Mouse (Mus musculus) midbrain, embryonic 14.5 days (tissue): ENCODE measurements at regions not wholly inside any gene's neighbourhood (a gene's known extent, or its start where the extent isn't known, plus 50 kb on each side); places are given as distances from the start of the nearest gene placed in this dataset.
A peak's percentile ranks its signal among the peaks of the same experiment; 100 is the strongest.

Experiments
- ATAC-seq: fragments of 200-750 bp; cut with Nextera tagmentation; 2 replicates; pipeline ENCODE4 v1.8.0; 2017; ENCODE audit warnings: moderate number of reproducible peaks, moderate library complexity; ENCODE audit not compliant: low FRiP score, low TSS enrichment
- DNase-seq: peaks from one replicate; pipeline ENCODE4 v3.0.0-alpha.2; 2015
- H3K27ac ChIP-seq: fragments of 300-500 bp; sonication (generic); replicated peaks from 2 replicates; pipeline ENCODE4 v1.5.1; 2014; ENCODE audit warnings: mild to moderate bottlenecking, low read depth, low read length, moderate library complexity
- H3K27me3 ChIP-seq: fragments of 300-500 bp; sonication (generic); 2 replicates; pipeline ENCODE4 v1.6.1; 2014; ENCODE audit warnings: low read length, control low read depth, mixed read lengths; ENCODE audit not compliant: control insufficient read depth, insufficient read depth
- H3K36me3 ChIP-seq: fragments of 300-500 bp; sonication (generic); 2 replicates; pipeline ENCODE4 v1.6.1; 2014; ENCODE audit warnings: low read length, control low read depth; ENCODE audit not compliant: control insufficient read depth, insufficient read depth
- H3K4me1 ChIP-seq: fragments of 300-500 bp; sonication (generic); 2 replicates; pipeline ENCODE4 v1.6.1; 2014; ENCODE audit warnings: mild to moderate bottlenecking, antibody characterized with exemption, low read length, control low read depth; ENCODE audit not compliant: control insufficient read depth, insufficient read depth
- H3K4me2 ChIP-seq: fragments of 300-500 bp; sonication (generic); 2 replicates; pipeline ENCODE4 v1.6.1; 2014; ENCODE audit warnings: mild to moderate bottlenecking, low read length, moderate library complexity
- H3K4me3 ChIP-seq: fragments of 300-500 bp; sonication (generic); replicated peaks from 2 replicates; pipeline ENCODE4 v1.5.1; 2014; ENCODE audit warnings: low read depth, low read length
- H3K9ac ChIP-seq: fragments of 300-500 bp; sonication (generic); replicated peaks from 2 replicates; pipeline ENCODE4 v1.6.1; 2014; ENCODE audit warnings: mild to moderate bottlenecking, low read length, moderate library complexity
- H3K9me3 ChIP-seq: fragments of 300-500 bp; sonication (generic); 2 replicates; pipeline ENCODE4 v1.6.1; 2016; ENCODE audit warnings: low read length, control low read depth, mixed read lengths; ENCODE audit not compliant: control insufficient read depth
- WGBS: fragments of 180-500 bp; shearing (Covaris S2); extraction: QIAGEN DNeasy Blood & Tissue Kit; methylation state at CpG from one replicate; pipeline ENCODE4 v1.1.7; 2014; 5-methylcytosine and 5-hydroxymethylcytosine counted together

DNA sequence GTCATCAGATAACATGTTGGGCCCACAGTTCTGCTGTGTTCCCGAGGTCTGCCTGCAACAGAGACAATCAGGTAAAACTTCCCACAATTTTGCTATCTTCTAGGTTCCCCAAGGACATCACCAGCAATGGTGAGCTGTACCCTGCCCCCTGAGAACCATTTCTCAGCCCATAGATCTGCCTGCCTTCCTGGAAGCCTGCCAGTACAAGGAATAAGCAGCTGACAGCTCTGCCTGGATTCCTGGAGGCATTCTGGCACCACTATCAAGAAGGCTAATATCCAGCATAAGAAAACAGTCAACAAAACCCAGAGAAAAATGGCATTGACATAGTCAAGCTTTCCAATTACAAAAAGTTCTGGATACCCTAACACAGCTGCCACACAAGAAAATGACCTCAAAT lies 774.2 kb upstream of the Ppp6c start:
- ATAC-seq: no peak
- 43% methylated on average over 1 of the region's 1 CpGs for WGBS

More for the DNA sequence above, 774.2 kb upstream of the Ppp6c start:
- Histone ChIP-seq H3K4me3 (no peak overlapping the region), H3K36me3 (no peaks in the 10 kb centered on the region), H3K4me2 (no peak overlapping the region), H3K27ac (no peak overlapping the region), H3K9ac (no peak overlapping the region), H3K4me1 (no peaks in the 10 kb centered on the region), H3K27me3 (no peaks in the 10 kb centered on the region), H3K9me3 (no peaks in the 10 kb centered on the region)
- peak; percentile 30 for DNase-seq
